Comparison of ENCODE assay signal across 28 mouse cellular contexts in the genomic region with DNA sequence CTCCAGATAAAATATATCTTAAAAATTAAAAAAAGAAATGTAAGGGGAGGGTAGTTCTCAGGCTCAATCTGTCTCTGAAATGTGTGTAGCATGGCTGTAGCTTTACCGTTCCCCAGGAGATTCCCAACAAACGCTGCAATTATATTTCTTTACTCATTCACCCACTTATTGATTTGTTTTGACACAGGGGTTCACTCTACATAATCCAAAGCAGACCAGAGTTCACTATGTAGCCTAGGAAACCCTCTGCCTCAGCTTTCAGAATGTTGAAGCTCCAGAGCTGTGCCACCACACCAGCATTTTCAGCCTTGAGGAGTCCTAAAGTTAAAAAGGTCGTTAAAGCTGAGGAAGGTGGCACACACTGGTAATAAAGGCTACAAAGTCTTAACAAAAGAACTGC. TPM values are rescaled to one million over a fixed set of nuclear protein-coding genes. Genes with fewer than 3 reads are reported as not detected.
A peak's percentile ranks its signal among the peaks of the same experiment; 100 is the strongest.
DNase-seq lines count a peak whose midpoint lies in the region; ATAC-seq lines count a peak whose summit lies in the region.
"Had no signal": no experiment of that assay in that cellular context is flagged by ENCODE, and none has a peak within 500 bp of the region (broad histone marks: within the 10 kb centered on the region; RNA-seq: fewer than 3 reads in every experiment).

No protein-coding gene starts in this region.

- no peaks in the 10 kb centered on the region for H3K4me1 ChIP-seq in embryonic facial prominence, embryonic 11.5 days (ENCODE audit: control insufficient read depth, insufficient read depth, low read length)
- H3K4me1 ChIP-seq in embryonic facial prominence, embryonic 10.5 days, result no peaks in the 10 kb centered on the region
- peaks cover 11% of the 10 kb centered on the region for H3K4me1 ChIP-seq in liver, embryonic 13.5 days (replicated peaks)
- H3K4me1 ChIP-seq in embryonic facial prominence, embryonic 13.5 days, result no peaks in the 10 kb centered on the region
- H3K4me1 ChIP-seq: embryonic facial prominence, embryonic 12.5 days; forebrain, embryonic 12.5 days; heart, embryonic 12.5 days; hindbrain, embryonic 10.5 days; hindbrain, embryonic 13.5 days had no signal

- no peak overlapping the region for H3K9ac ChIP-seq in embryonic facial prominence, embryonic 11.5 days (replicated peaks; ENCODE audit: low read length)
- H3K9ac ChIP-seq in liver, embryonic 13.5 days, result no peak overlapping the region
- H3K9ac ChIP-seq in embryonic facial prominence, embryonic 13.5 days, result 0 out of 2 replicates have a peak overlapping the region, but pooled peaks have one; percentile 22
- H3K9ac ChIP-seq: embryonic facial prominence, embryonic 12.5 days; forebrain, embryonic 12.5 days; heart, embryonic 12.5 days; heart, embryonic 15.5 days; hindbrain, embryonic 13.5 days had no signal

- no peaks in the 10 kb centered on the region for H3K27me3 ChIP-seq in embryonic facial prominence, embryonic 11.5 days (ENCODE audit: control insufficient read depth, insufficient read depth, low read length)
- H3K27me3 ChIP-seq in embryonic facial prominence, embryonic 10.5 days (replicated peaks; ENCODE audit: low read depth, poor library complexity, severe bottlenecking), result peaks cover 5% of the 10 kb centered on the region; the same call in 1 of the 2 replicates
- no peaks in the 10 kb centered on the region for H3K27me3 ChIP-seq in liver, embryonic 13.5 days
- H3K27me3 ChIP-seq in embryonic facial prominence, embryonic 13.5 days, result no peaks in the 10 kb centered on the region
- H3K27me3 ChIP-seq: embryonic facial prominence, embryonic 12.5 days; heart, embryonic 15.5 days; Patski had no signal

- ATAC-seq in embryonic facial prominence, embryonic 11.5 days (replicated peaks; ENCODE audit: insufficient number of reproducible peaks, low FRiP score, low TSS enrichment, low read depth), result no peak
- ATAC-seq in liver, embryonic 13.5 days (ENCODE audit: low read depth), result no peak
- no peak for ATAC-seq in embryonic facial prominence, embryonic 13.5 days (ENCODE audit: insufficient number of reproducible peaks, insufficient read depth, low FRiP score, low TSS enrichment, low read depth)
- ATAC-seq: forebrain, embryonic 16.5 days; hindbrain, embryonic 16.5 days; Patski had no signal

- no peaks in the 10 kb centered on the region for H3K9me3 ChIP-seq in embryonic facial prominence, embryonic 11.5 days (replicated peaks; ENCODE audit: control insufficient read depth, low read length)
- no peaks in the 10 kb centered on the region for H3K9me3 ChIP-seq in embryonic facial prominence, embryonic 10.5 days
- no peaks in the 10 kb centered on the region for H3K9me3 ChIP-seq in liver, embryonic 13.5 days (replicated peaks)
- no peaks in the 10 kb centered on the region for H3K9me3 ChIP-seq in embryonic facial prominence, embryonic 13.5 days
- H3K9me3 ChIP-seq: embryonic facial prominence, embryonic 12.5 days; forebrain, embryonic 12.5 days; heart, embryonic 12.5 days; heart, embryonic 15.5 days; hindbrain, embryonic 10.5 days; hindbrain, embryonic 13.5 days had no signal

- H3K36me3 ChIP-seq in embryonic facial prominence, embryonic 11.5 days (replicated peaks; ENCODE audit: control insufficient read depth, insufficient read depth, low read depth, low read length), result no peaks in the 10 kb centered on the region
- H3K36me3 ChIP-seq in embryonic facial prominence, embryonic 10.5 days (replicated peaks), result no peaks in the 10 kb centered on the region
- no peaks in the 10 kb centered on the region for H3K36me3 ChIP-seq in liver, embryonic 13.5 days
- no peaks in the 10 kb centered on the region for H3K36me3 ChIP-seq in embryonic facial prominence, embryonic 13.5 days
- H3K36me3 ChIP-seq: embryonic facial prominence, embryonic 12.5 days; forebrain, embryonic 12.5 days; heart, embryonic 12.5 days; heart, embryonic 15.5 days; hindbrain, embryonic 10.5 days; hindbrain, embryonic 13.5 days had no signal

- H3K4me3 ChIP-seq in embryonic facial prominence, embryonic 11.5 days (ENCODE audit: low read depth, low read length), result no peak overlapping the region
- H3K4me3 ChIP-seq in embryonic facial prominence, embryonic 10.5 days, result no peak overlapping the region
- no peak overlapping the region for H3K4me3 ChIP-seq in liver, embryonic 13.5 days (replicated peaks)
- no peak overlapping the region for H3K4me3 ChIP-seq in embryonic facial prominence, embryonic 13.5 days
- H3K4me3 ChIP-seq: embryonic facial prominence, embryonic 12.5 days; erythroblast, embryonic 14.5 days; forebrain, embryonic 12.5 days; heart, embryonic 12.5 days; heart, embryonic 15.5 days; hindbrain, embryonic 10.5 days; hindbrain, embryonic 13.5 days had no signal

- no peak overlapping the region for H3K27ac ChIP-seq in embryonic facial prominence, embryonic 11.5 days (replicated peaks; ENCODE audit: low read depth, low read length)
- no peak overlapping the region for H3K27ac ChIP-seq in embryonic facial prominence, embryonic 10.5 days (replicated peaks)
- H3K27ac ChIP-seq in liver, embryonic 13.5 days, result 0 out of 2 replicates have a peak overlapping the region, but pooled peaks have one; percentile 23
- no peak overlapping the region for H3K27ac ChIP-seq in embryonic facial prominence, embryonic 13.5 days
- H3K27ac ChIP-seq: embryonic facial prominence, embryonic 12.5 days; forebrain, embryonic 12.5 days; hindbrain, embryonic 10.5 days; hindbrain, embryonic 13.5 days had no signal

- DNase-seq in embryonic facial prominence, embryonic 11.5 days (ENCODE audit: low spot score), result peak; percentile 2
- DNase-seq in embryonic facial prominence, embryonic 10.5 days (ENCODE audit: low spot score), result no peak
- DNase-seq in liver, embryonic 13.5 days, result no peak
- DNase-seq in liver, result no peak
- DNase-seq in lung, postnatal 10 days, result no peak
- DNase-seq in right cerebral cortex, postnatal 4 days, result no peak
- DNase-seq: adrenal gland, postnatal 10 days; adrenal gland, postnatal 36 days; cerebellum, adult 11 months; cerebellum, adult 2 months; cerebellum, adult 9-11 months; cerebellum, postnatal 36 days; embryo, embryonic 11 days; gastrocnemius, postnatal 14 days; heart, adult 18-20 months; heart, postnatal 10 days; heart, postnatal 36 days had no signal

- no peak overlapping the region for H3K4me2 ChIP-seq in embryonic facial prominence, embryonic 11.5 days (ENCODE audit: low read depth, low read length)
- H3K4me2 ChIP-seq in liver, embryonic 13.5 days, result no peak overlapping the region
- no peak overlapping the region for H3K4me2 ChIP-seq in embryonic facial prominence, embryonic 13.5 days
- H3K4me2 ChIP-seq: embryonic facial prominence, embryonic 12.5 days; forebrain, embryonic 12.5 days; heart, embryonic 12.5 days; heart, embryonic 15.5 days; hindbrain, embryonic 13.5 days had no signal

- 57% methylated on average over 3 of the region's 3 CpGs for WGBS in embryonic facial prominence, embryonic 11.5 days
- 65% methylated on average over 3 of the region's 3 CpGs for WGBS in embryonic facial prominence, embryonic 10.5 days
- WGBS in liver, embryonic 13.5 days (ENCODE audit: insufficient replicate concordance), result 57% methylated on average over 3 of the region's 3 CpGs
- WGBS in embryonic facial prominence, embryonic 13.5 days, result 52% methylated on average over 3 of the region's 3 CpGs

RNA-seq across cellular contexts. Expression of a gene that starts 18.3 kb away (rescaled TPM):
- polyA plus RNA-seq in embryonic facial prominence, embryonic 11.5 days (2014; fragmentation: Nextera tagmentation; extraction: Ambion mirVana), result 329 and 355 TPM in 2 replicates
- 302 and 327 TPM in 2 replicates for polyA plus RNA-seq in embryonic facial prominence, embryonic 10.5 days (2016; fragmentation: Nextera tagmentation; extraction: Ambion mirVana)
- 198 and 228 TPM in 2 replicates for polyA plus RNA-seq in liver, embryonic 13.5 days (2015; fragmentation: Nextera tagmentation; extraction: Ambion mirVana)
- 342 and 345 TPM in 2 replicates for polyA plus RNA-seq in embryonic facial prominence, embryonic 13.5 days (2015; fragmentation: Nextera tagmentation; extraction: Ambion mirVana)

RNA-seq across cellular contexts. Expression of a gene that starts 20.9 kb away (rescaled TPM):
- polyA plus RNA-seq in embryonic facial prominence, embryonic 11.5 days (2014; fragmentation: Nextera tagmentation; extraction: Ambion mirVana), result 231 and 243 TPM in 2 replicates
- 206 and 207 TPM in 2 replicates for polyA plus RNA-seq in embryonic facial prominence, embryonic 10.5 days (2016; fragmentation: Nextera tagmentation; extraction: Ambion mirVana)
- 108 and 132 TPM in 2 replicates for polyA plus RNA-seq in liver, embryonic 13.5 days (2015; fragmentation: Nextera tagmentation; extraction: Ambion mirVana)
- polyA plus RNA-seq in embryonic facial prominence, embryonic 13.5 days (2015; fragmentation: Nextera tagmentation; extraction: Ambion mirVana), result 185 and 195 TPM in 2 replicates
